In the genomic region with DNA sequence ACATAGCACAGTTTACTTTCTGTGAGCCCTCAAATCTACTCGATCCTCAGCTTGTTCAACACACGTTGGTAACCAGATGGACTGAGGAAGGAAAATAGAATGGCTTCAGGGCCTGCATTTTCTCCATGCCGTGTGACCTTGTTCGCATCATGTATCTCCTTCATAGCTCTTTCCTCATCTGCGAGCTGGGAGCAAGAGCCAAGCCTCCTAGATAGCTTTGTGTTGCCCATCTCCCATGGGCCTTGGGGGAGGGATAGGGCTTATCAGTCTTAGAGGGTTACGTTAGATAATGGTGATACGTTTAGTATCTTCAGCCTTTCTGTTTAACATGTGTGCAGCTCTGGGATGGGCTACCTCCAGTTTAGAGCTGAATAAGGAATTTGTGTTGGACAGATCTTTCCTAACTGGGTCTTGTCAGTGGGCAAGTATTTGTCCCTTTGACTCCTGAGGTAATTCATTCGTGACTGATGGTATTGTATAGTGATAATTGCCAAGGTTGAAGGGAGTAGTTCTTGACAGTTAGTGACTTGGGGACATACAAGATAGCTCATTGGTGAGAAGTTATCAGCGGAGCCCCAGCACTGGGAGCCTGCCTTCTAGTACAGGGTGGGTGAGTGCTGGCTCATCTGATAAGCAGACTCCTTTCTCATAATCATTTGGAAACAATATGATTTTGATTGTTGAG, we compare ENCODE assay signal across 16 mouse cellular contexts.
DNase-seq lines count a peak whose midpoint lies in the region; ATAC-seq lines count a peak whose summit lies in the region.
"Had no signal": no experiment of that assay in that cellular context is flagged by ENCODE, and none has a peak within 500 bp of the region (broad histone marks: within the 10 kb centered on the region; RNA-seq: fewer than 3 reads in every experiment).

No protein-coding gene starts in this region.

- H3K27ac ChIP-seq in liver, embryonic 11.5 days (ENCODE audit: low read depth, low read length), result peak overlapping the region; percentile 73
- H3K27ac ChIP-seq: embryonic facial prominence, embryonic 13.5 days; forebrain, embryonic 10.5 days; heart, adult 2 months; midbrain, embryonic 10.5 days; neural tube, embryonic 13.5 days had no signal

- peak; percentile 99 for ATAC-seq in liver, embryonic 11.5 days (replicated peaks; ENCODE audit: low FRiP score)
- peak; percentile 86 for ATAC-seq in megakaryocyte progenitor cell, adult 5-6 weeks (replicated peaks; ENCODE audit: poor library complexity)
- ATAC-seq: lung, postnatal 0 days had no signal

- H3K4me1 ChIP-seq in liver, embryonic 11.5 days (replicated peaks; ENCODE audit: control insufficient read depth, insufficient read depth, low read length), result peaks cover 39% of the 10 kb centered on the region
- H3K4me1 ChIP-seq: midbrain, embryonic 10.5 days had no signal

- H3K9me3 ChIP-seq in liver, embryonic 11.5 days (ENCODE audit: control insufficient read depth, low read length), result no peaks in the 10 kb centered on the region
- H3K9me3 ChIP-seq: embryonic facial prominence, embryonic 13.5 days; forebrain, embryonic 10.5 days; midbrain, embryonic 10.5 days; neural tube, embryonic 13.5 days had no signal

- no peak overlapping the region for H3K4me3 ChIP-seq in liver, embryonic 11.5 days (ENCODE audit: low read depth, low read length)
- H3K4me3 ChIP-seq: embryonic facial prominence, embryonic 13.5 days; forebrain, embryonic 10.5 days; heart, adult 2 months; midbrain, embryonic 10.5 days; neural tube, embryonic 13.5 days had no signal

- peak overlapping the region; percentile 42 for H3K4me2 ChIP-seq in liver, embryonic 11.5 days
- H3K4me2 ChIP-seq: embryonic facial prominence, embryonic 13.5 days; neural tube, embryonic 13.5 days had no signal

- H3K27me3 ChIP-seq in liver, embryonic 11.5 days (replicated peaks; ENCODE audit: control insufficient read depth, insufficient read depth, low read length), result no peaks in the 10 kb centered on the region
- H3K27me3 ChIP-seq: embryonic facial prominence, embryonic 13.5 days; neural tube, embryonic 13.5 days had no signal

- no peak overlapping the region for H3K9ac ChIP-seq in liver, embryonic 11.5 days (ENCODE audit: low read depth, low read length)
- H3K9ac ChIP-seq: embryonic facial prominence, embryonic 13.5 days; neural tube, embryonic 13.5 days had no signal

- 45% methylated on average over 9 of the region's 9 CpGs for WGBS in liver, embryonic 11.5 days

- peaks cover 2% of the 10 kb centered on the region; the same call in 1 of the 2 replicates for H3K36me3 ChIP-seq in liver, embryonic 11.5 days (ENCODE audit: control insufficient read depth, insufficient read depth, low read length)
- H3K36me3 ChIP-seq: forebrain, embryonic 10.5 days; midbrain, embryonic 10.5 days had no signal

- DNase-seq in ovary, adult 18-20 months (ENCODE audit: low spot score), result peak; percentile 6
- DNase-seq in ovary, postnatal 10 days (ENCODE audit: low spot score), result no peak
- peak; percentile 83 for DNase-seq in c-Kit-positive CD71-positive TER-119-negative erythroid progenitor cells, embryonic 14.5 days (ENCODE audit: low read depth)
- no peak for DNase-seq in liver, embryonic 11.5 days (ENCODE audit: low spot score)
- DNase-seq in MN1 (ENCODE audit: low spot score), result no peak
- DNase-seq in natural killer cell, adult 2 months (ENCODE audit: low spot score in 2 of 2), result no peak
- DNase-seq: cerebellum, adult 18-20 months; gastrocnemius, postnatal 14 days; heart, adult 2 months; thymus, postnatal 14 days had no signal

Comparison
In these comparisons a context has a peak if more than half of its experiments do, and no peak if none do; other contexts are left out.
1. DNase-seq: peak in ovary, adult 18-20 months (single experiment) and c-Kit-positive CD71-positive TER-119-negative erythroid progenitor cells, embryonic 14.5 days (single experiment); none in ovary, postnatal 10 days (single experiment), liver, embryonic 11.5 days (single experiment), MN1 (single experiment) and natural killer cell, adult 2 months (0 of 2).